Mouse (Mus musculus): ENCODE measurements around the gene Ociad1.

Ociad1 gene

GRCm38 (mm10) chr5:73338832-73339163, 46.2 kb downstream of the Ociad1 start:
- no peak for DNase-seq (ENCODE audit: low read depth, low spot score)

- DNase-seq (ENCODE audit: low read depth, low spot score), result no peak
These were observed 47.5 kb downstream of the Ociad1 start for GRCm38 (mm10) chr5:73339779-73340722.

- DNase-seq (ENCODE audit: low read depth, low spot score), result no peak
These were observed 48.2 kb downstream of the Ociad1 start, which contains the start of gene Ociad2 for GRCm38 (mm10) chr5:73340723-73341235. Ociad2 (minus strand) TSS chr5:73341028.

GRCm38 (mm10) chr5:73342701-73343355, 50.2 kb downstream of the Ociad1 start:
- DNase-seq (ENCODE audit: low read depth, low spot score), result no peak

GRCm38 (mm10) chr5:73344310-73344709, 51.7 kb downstream of the Ociad1 start:
- peak; percentile 10 for DNase-seq (ENCODE audit: low read depth, low spot score)

- DNase-seq (ENCODE audit: low read depth, low spot score), result no peak
These were observed 52.7 kb downstream of the Ociad1 start for GRCm38 (mm10) chr5:73345254-73345653.

- no peak for DNase-seq (ENCODE audit: low read depth, low spot score)
These were observed 56.9 kb downstream of the Ociad1 start for GRCm38 (mm10) chr5:73349514-73349913.

GRCm38 (mm10) chr5:73351796-73352195, 59.2 kb downstream of the Ociad1 start:
- DNase-seq (ENCODE audit: low read depth, low spot score), result no peak

GRCm38 (mm10) chr5:73353519-73353918, 60.9 kb downstream of the Ociad1 start:
- DNase-seq (ENCODE audit: low read depth, low spot score), result no peak

- DNase-seq (ENCODE audit: low read depth, low spot score), result no peak
These were observed 61.4 kb downstream of the Ociad1 start for GRCm38 (mm10) chr5:73353978-73354377.

- no peak for DNase-seq (ENCODE audit: low read depth, low spot score)
These were observed 62.8 kb downstream of the Ociad1 start for GRCm38 (mm10) chr5:73355393-73355792.

- DNase-seq (ENCODE audit: low read depth, low spot score), result no peak
These were observed 66.7 kb downstream of the Ociad1 start for GRCm38 (mm10) chr5:73359134-73359751.

GRCm38 (mm10) chr5:73359752-73360141, 67.2 kb downstream of the Ociad1 start:
- DNase-seq (ENCODE audit: low read depth, low spot score), result no peak

- no peak for DNase-seq (ENCODE audit: low read depth, low spot score)
These were observed 67.7 kb downstream of the Ociad1 start for GRCm38 (mm10) chr5:73360240-73360639.

GRCm38 (mm10) chr5:73362338-73362737, 69.8 kb downstream of the Ociad1 start:
- no peak for DNase-seq (ENCODE audit: low read depth, low spot score)

GRCm38 (mm10) chr5:73362791-73363190, 70.2 kb downstream of the Ociad1 start:
- DNase-seq (ENCODE audit: low read depth, low spot score), result no peak
